Mouse (Mus musculus): ENCODE measurements around the gene Galnt18.

- TF ChIP-seq CTCF (IDR thresholded peaks at IDR 0.05; ENCODE audit: low read depth), result no peak
- TF ChIP-seq EP300 (optimal IDR thresholded peaks at IDR 0.05), result no peak
Observed at GRCm38 (mm10) chr7:111721308-111721698, 58.5 kb downstream of the Galnt18 start.
